Mouse (Mus musculus) heart, embryonic 11.5 days (tissue): ENCODE measurements around the gene Pfkfb4. TPM values are rescaled to one million over a fixed set of nuclear protein-coding genes. Genes with fewer than 3 reads are reported as not detected.
A peak's percentile ranks its signal among the peaks of the same experiment; 100 is the strongest.

ENCODE experiments used
- ATAC-seq: fragments of 200-750 bp; cut with Nextera tagmentation; replicated peaks from 2 replicates; pipeline ENCODE4 v1.8.0; 2017; ENCODE audit warnings: moderate library complexity; ENCODE audit not compliant: insufficient number of reproducible peaks, low FRiP score, low TSS enrichment
- H3K27ac ChIP-seq: fragments of 300-500 bp; sonication (generic); 2 replicates; pipeline ENCODE4 v1.5.1; 2014; ENCODE audit warnings: mild to moderate bottlenecking, low read depth, low read length
- H3K27me3 ChIP-seq: fragments of 300-500 bp; sonication (generic); 2 replicates; pipeline ENCODE4 v1.6.1; 2014; ENCODE audit warnings: mild to moderate bottlenecking, low read length, mixed read lengths; ENCODE audit not compliant: control insufficient read depth, insufficient read depth
- H3K36me3 ChIP-seq: fragments of 300-500 bp; sonication (generic); 2 replicates; pipeline ENCODE4 v1.6.1; 2014; ENCODE audit warnings: mild to moderate bottlenecking, low read length, moderate library complexity, mixed read lengths; ENCODE audit not compliant: control insufficient read depth, insufficient read depth
- H3K4me1 ChIP-seq: fragments of 300-500 bp; sonication (generic); 2 replicates; pipeline ENCODE4 v1.6.1; 2014; ENCODE audit warnings: low read length; ENCODE audit not compliant: control insufficient read depth, insufficient read depth
- H3K4me2 ChIP-seq: fragments of 300-500 bp; sonication (generic); 2 replicates; pipeline ENCODE4 v1.6.1; 2014; ENCODE audit warnings: mild to moderate bottlenecking, moderate library complexity
- H3K4me3 ChIP-seq: fragments of 300-500 bp; sonication (generic); 2 replicates; pipeline ENCODE4 v1.5.1; 2014; ENCODE audit warnings: low read depth, low read length
- H3K9ac ChIP-seq: fragments of 300-500 bp; sonication (generic); 2 replicates; pipeline ENCODE4 v1.6.1; 2014; ENCODE audit warnings: mild to moderate bottlenecking, low read depth, low read length, moderate library complexity
- H3K9me3 ChIP-seq: fragments of 300-500 bp; sonication (generic); replicated peaks from 2 replicates; pipeline ENCODE4 v1.6.1; 2016; ENCODE audit warnings: low read length; ENCODE audit not compliant: control insufficient read depth
- WGBS: fragments of 180-500 bp; shearing (Covaris S2); extraction: QIAGEN DNeasy Blood & Tissue Kit; methylation state at CpG from one replicate; pipeline ENCODE4 v1.1.7; 2014; ENCODE audit not compliant: insufficient replicate concordance; 5-methylcytosine and 5-hydroxymethylcytosine counted together
- polyA plus RNA-seq: library from polyadenylated mRNA; unstranded; fragments of >200 nt; fragmentation: Nextera tagmentation; extraction: Ambion mirVana; gene quantifications from 2 replicates; pipeline ENCODE4 v1.2.1, GENCODE M21; 2014

The Pfkfb4 gene
- polyA plus RNA-seq, result 3.6 and 4.5 TPM in 2 replicates

DNA sequence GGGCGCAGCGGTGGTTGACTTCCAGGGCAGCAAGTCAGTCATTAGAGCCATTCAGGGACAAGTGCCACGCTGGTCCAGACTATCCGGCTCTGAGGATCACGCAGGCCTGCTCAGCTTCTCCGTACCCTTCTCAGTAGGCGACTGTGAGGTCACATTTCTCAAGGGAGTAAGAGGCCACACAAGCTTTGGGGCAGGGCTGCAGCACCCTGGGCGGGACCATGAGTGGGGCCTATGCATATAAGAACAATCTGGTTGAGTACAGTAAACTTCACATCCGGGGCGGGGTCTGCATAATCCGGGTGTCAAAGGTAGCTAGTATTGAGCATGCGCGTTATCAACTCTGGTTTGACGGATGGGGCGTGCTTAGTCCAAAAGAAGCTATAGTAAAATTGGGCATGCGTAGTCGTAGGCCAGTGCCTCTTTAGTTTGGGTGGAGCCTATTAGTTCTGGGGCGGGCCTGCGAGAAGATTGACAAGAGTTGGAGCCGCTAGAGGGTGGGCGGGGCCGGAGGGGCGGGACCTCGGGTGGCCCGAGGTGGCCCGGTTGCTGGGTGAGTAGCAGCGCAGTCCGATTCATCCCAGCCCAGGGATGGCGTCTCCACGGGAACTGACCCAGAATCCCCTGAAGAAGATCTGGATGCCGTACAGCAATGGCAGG lies at the start of gene Pfkfb4:
TSS of gene Pfkfb4 (plus strand) at position 351 of the 657 bp plus-strand sequence.
- peak within 1 kb of the TSS; percentile 90 for H3K4me2 ChIP-seq
- peak within 1 kb of the TSS; percentile 91 for H3K27ac ChIP-seq
- H3K36me3 ChIP-seq, result no peaks in the 10 kb centered on the region
- peak within 1 kb of the TSS; percentile 66 for H3K4me3 ChIP-seq
- no peaks in the 10 kb centered on the region for H3K27me3 ChIP-seq
- no peaks in the 10 kb centered on the region for H3K9me3 ChIP-seq
- ATAC-seq, result peak; percentile 93
- peak within 1 kb of the TSS; percentile 77 for H3K9ac ChIP-seq
- WGBS, result 1% methylated on average over 31 of the region's 31 CpGs
- H3K4me1 ChIP-seq, result peaks cover 35% of the 10 kb centered on the region

- no peak overlapping the region for H3K4me2 ChIP-seq
- H3K9ac ChIP-seq, result no peak overlapping the region
- H3K4me1 ChIP-seq, result peaks cover 5% of the 10 kb centered on the region; the same call in 1 of the 2 replicates
- no peak overlapping the region for H3K27ac ChIP-seq
- no peaks in the 10 kb centered on the region for H3K9me3 ChIP-seq
- no peak for ATAC-seq
- H3K4me3 ChIP-seq, result no peak overlapping the region
- peaks cover 50% of the 10 kb centered on the region for H3K36me3 ChIP-seq
- WGBS, result 68% methylated on average over 9 of the region's 9 CpGs
- H3K27me3 ChIP-seq, result no peaks in the 10 kb centered on the region
Observed at GRCm38 (mm10) chr9:108945111-108945510, 46.5 kb upstream of the Pfkfb4 start.

DNA sequence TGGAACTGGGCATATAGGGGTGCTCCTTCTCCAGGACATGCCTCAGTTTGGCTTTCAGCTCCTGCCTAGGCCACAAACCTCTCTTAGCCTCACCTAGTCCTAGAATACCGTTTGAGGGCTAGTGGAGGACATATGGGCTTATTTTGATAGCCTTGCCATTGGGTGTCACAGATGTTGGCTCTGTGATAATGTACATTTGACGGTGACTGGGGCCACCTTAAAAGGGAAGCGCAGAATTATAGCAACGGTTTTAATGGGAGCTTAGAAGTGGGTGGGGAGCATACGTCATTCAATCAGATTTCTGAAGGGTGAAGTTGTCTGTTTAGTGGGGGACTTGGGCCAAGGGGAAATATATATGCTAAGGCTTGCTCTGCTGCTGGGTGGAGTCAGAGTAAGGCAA lies 46.0 kb upstream of the Pfkfb4 start:
- H3K9me3 ChIP-seq, result no peaks in the 10 kb centered on the region
- peaks cover 55% of the 10 kb centered on the region for H3K36me3 ChIP-seq
- no peak overlapping the region for H3K27ac ChIP-seq
- WGBS, result 87% methylated on average over 5 of the region's 5 CpGs
- H3K4me2 ChIP-seq, result no peak overlapping the region
- no peaks in the 10 kb centered on the region for H3K27me3 ChIP-seq
- no peak overlapping the region for H3K9ac ChIP-seq
- H3K4me3 ChIP-seq, result no peak overlapping the region
- no peak for ATAC-seq
- peaks cover 5% of the 10 kb centered on the region; the same call in 1 of the 2 replicates for H3K4me1 ChIP-seq

DNA sequence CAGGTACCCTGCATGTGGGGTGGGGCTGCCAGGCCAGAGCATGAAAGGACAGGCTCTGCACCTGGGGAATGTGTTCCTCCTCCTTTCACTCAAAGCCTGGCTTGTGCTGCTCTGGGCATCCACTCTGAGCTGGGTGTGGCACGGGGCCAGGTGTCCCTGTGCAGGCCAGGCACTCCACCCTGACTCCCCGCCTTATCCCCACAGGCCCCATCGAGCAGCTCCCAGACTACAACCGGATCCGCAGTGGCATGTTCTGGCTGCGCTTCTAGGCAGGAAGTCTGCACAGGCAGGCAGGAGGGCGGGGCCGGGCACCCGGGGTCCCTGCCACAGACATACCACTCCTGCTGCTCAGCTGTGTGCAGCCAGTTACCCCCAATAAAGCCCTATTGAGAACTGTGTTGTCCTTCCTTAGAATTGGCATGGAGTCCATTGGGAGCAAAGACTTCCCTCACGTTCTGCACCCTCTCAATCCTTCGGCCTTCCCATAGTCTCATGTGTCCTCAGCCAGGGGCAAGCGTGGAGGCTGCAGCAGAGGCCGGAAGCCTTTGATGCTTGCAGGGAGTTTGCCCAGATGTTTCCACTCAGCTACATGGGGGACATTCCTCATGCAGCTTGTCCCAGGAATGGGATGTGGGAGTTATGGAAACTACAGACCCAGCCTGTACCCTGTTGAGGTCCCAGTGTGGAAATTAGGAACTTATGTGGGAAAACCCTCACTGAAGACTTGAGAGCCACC lies 42.2 kb upstream of the Pfkfb4 start:
- Histone ChIP-seq H3K4me2 (no peak overlapping the region), H3K27ac (peak overlapping the region; percentile 31; the same call in 1 of the 2 replicates), H3K9ac (no peak overlapping the region), H3K9me3 (no peaks in the 10 kb centered on the region), H3K36me3 (peaks cover 49% of the 10 kb centered on the region), H3K4me3 (no peak overlapping the region), H3K27me3 (peaks cover 13% of the 10 kb centered on the region), H3K4me1 (peaks cover 15% of the 10 kb centered on the region)
- no peak for ATAC-seq
- WGBS, result 80% methylated on average over 13 of the region's 13 CpGs

- Histone ChIP-seq H3K9ac (no peak overlapping the region), H3K36me3 (peaks cover 42% of the 10 kb centered on the region), H3K27ac (no peak overlapping the region; the same call in 1 of the 2 replicates), H3K4me2 (no peak overlapping the region), H3K27me3 (peaks cover 17% of the 10 kb centered on the region), H3K4me1 (peaks cover 15% of the 10 kb centered on the region), H3K9me3 (no peaks in the 10 kb centered on the region), H3K4me3 (no peak overlapping the region)
- 78% methylated on average over 9 of the region's 9 CpGs for WGBS
- ATAC-seq, result no peak; the same call in 1 of the 2 replicates
Observed at GRCm38 (mm10) chr9:108949967-108950728, 41.4 kb upstream of the Pfkfb4 start.

GRCm38 (mm10) chr9:108953081-108953636 lies 38.4 kb upstream of the Pfkfb4 start, which contains the start of gene Col7a1:
Gene Col7a1 (plus strand): TSS chr9:108953586.
- Histone ChIP-seq H3K9ac (peak within 1 kb of the TSS; percentile 59; the same call in 1 of the 2 replicates), H3K4me3 (peak within 1 kb of the TSS; percentile 37), H3K27ac (no peak within 1 kb of the TSS), H3K4me1 (peaks cover 15% of the 10 kb centered on the region), H3K36me3 (peaks cover 20% of the 10 kb centered on the region), H3K27me3 (peaks cover 24% of the 10 kb centered on the region), H3K9me3 (no peaks in the 10 kb centered on the region), H3K4me2 (peak within 1 kb of the TSS; percentile 63)
- ATAC-seq, result no peak
- 7% methylated on average over 15 of the region's 15 CpGs for WGBS

DNA sequence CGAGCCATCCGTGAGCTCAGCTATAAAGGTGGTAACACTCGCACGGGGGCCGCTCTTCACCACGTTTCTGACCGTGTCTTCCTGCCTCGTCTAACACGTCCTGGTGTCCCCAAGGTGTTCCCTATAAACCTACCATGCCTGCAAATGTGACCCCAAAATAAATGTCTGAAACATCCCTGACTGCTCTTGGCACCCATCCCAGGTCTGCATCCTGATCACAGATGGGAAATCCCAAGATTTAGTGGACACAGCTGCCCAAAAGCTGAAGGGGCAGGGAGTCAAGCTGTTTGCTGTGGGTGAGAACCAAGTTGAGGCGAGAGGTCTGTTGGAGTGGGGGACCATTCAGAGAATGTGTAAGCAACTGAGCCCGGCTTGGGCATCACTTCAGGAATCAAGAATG lies 36.3 kb upstream of the Pfkfb4 start:
- Histone ChIP-seq H3K36me3 (peaks cover 4% of the 10 kb centered on the region), H3K27me3 (peaks cover 30% of the 10 kb centered on the region), H3K4me3 (no peak overlapping the region), H3K27ac (no peak overlapping the region), H3K4me1 (peaks cover 10% of the 10 kb centered on the region), H3K4me2 (no peak overlapping the region), H3K9me3 (no peaks in the 10 kb centered on the region), H3K9ac (no peak overlapping the region)
- WGBS, result 89% methylated on average over 11 of the region's 11 CpGs
- no peak for ATAC-seq

DNA sequence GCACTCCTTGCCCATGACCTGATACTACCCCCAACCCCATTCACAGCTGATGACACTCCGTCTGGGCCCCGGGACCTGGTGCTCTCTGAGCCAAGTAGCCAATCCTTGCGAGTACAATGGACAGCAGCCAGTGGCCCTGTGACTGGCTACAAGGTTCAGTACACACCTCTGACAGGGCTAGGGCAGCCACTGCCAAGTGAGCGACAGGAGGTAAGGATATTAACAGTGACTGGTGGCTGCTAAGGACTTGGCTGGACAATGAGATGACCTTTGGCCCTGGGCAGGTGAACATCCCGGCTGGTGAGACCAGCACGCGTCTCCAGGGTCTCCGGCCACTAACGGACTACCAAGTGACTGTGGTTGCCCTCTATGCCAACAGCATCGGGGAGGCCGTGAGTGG lies 35.7 kb upstream of the Pfkfb4 start:
- Histone ChIP-seq H3K4me3 (no peak overlapping the region), H3K4me2 (no peak overlapping the region), H3K9ac (no peak overlapping the region), H3K9me3 (no peaks in the 10 kb centered on the region), H3K36me3 (no peaks in the 10 kb centered on the region), H3K27ac (no peak overlapping the region), H3K27me3 (peaks cover 30% of the 10 kb centered on the region), H3K4me1 (peaks cover 10% of the 10 kb centered on the region)
- ATAC-seq, result no peak
- 87% methylated on average over 11 of the region's 11 CpGs for WGBS
